Mouse (Mus musculus) brain, embryonic 18.5 days (tissue): ENCODE data around the gene Ipo11.
A peak's percentile ranks its signal among the peaks of the same experiment; 100 is the strongest.

Source experiments
- DNase-seq: peaks from one replicate; pipeline ENCODE4 v3.0.0-alpha.2; 2012; ENCODE audit warnings: low read depth, low spot score

The Ipo11 gene

GRCm38 (mm10) chr13:106904637-106905036, 32.1 kb downstream of the Ipo11 start:
- DNase-seq: no peak

- DNase-seq: no peak
These were observed 42.5 kb downstream of the Ipo11 start for GRCm38 (mm10) chr13:106894284-106894683.

GRCm38 (mm10) chr13:106893701-106894100, 43.1 kb downstream of the Ipo11 start:
- DNase-seq: no peak

- DNase-seq: no peak
These were observed 43.6 kb downstream of the Ipo11 start for GRCm38 (mm10) chr13:106893196-106893595.

GRCm38 (mm10) chr13:106887364-106887763, 49.4 kb downstream of the Ipo11 start:
- DNase-seq: no peak

GRCm38 (mm10) chr13:106884249-106884648, 52.5 kb downstream of the Ipo11 start:
- no peak for DNase-seq

GRCm38 (mm10) chr13:106876278-106876677, 60.5 kb downstream of the Ipo11 start:
- no peak for DNase-seq

GRCm38 (mm10) chr13:106865547-106865946, 71.2 kb downstream of the Ipo11 start:
- no peak for DNase-seq

- DNase-seq: no peak
These were observed 78.0 kb downstream of the Ipo11 start for GRCm38 (mm10) chr13:106858779-106859178.

- no peak for DNase-seq
These were observed 80.2 kb downstream of the Ipo11 start for GRCm38 (mm10) chr13:106856556-106856955.

- DNase-seq: no peak
These were observed 89.2 kb downstream of the Ipo11 start for GRCm38 (mm10) chr13:106847534-106847933.

GRCm38 (mm10) chr13:106844928-106845327, 91.8 kb downstream of the Ipo11 start:
- no peak for DNase-seq

- no peak for DNase-seq
These were observed 94.2 kb downstream of the Ipo11 start for GRCm38 (mm10) chr13:106842542-106842941.

- no peak for DNase-seq
These were observed 98.0 kb downstream of the Ipo11 start for GRCm38 (mm10) chr13:106838778-106839177.

- DNase-seq: no peak
These were observed 100.3 kb downstream of the Ipo11 start for GRCm38 (mm10) chr13:106836527-106836879.

- DNase-seq: peak; percentile 18
These were observed 100.8 kb downstream of the Ipo11 start for GRCm38 (mm10) chr13:106835844-106836526.

- DNase-seq: no peak
These were observed 106.7 kb downstream of the Ipo11 start for GRCm38 (mm10) chr13:106830029-106830428.

- DNase-seq: no peak
These were observed 107.3 kb downstream of the Ipo11 start for GRCm38 (mm10) chr13:106829327-106829997.

- DNase-seq: no peak
These were observed 111.1 kb downstream of the Ipo11 start for GRCm38 (mm10) chr13:106825618-106826017.

- no peak for DNase-seq
These were observed 112.9 kb downstream of the Ipo11 start for GRCm38 (mm10) chr13:106823875-106824191.

GRCm38 (mm10) chr13:106823121-106823874, 113.5 kb downstream of the Ipo11 start:
- peak; percentile 32 for DNase-seq

- no peak for DNase-seq
These were observed 116.6 kb downstream of the Ipo11 start for GRCm38 (mm10) chr13:106820149-106820548.

- no peak for DNase-seq
These were observed 117.0 kb downstream of the Ipo11 start for GRCm38 (mm10) chr13:106819749-106820148.
